Mouse (Mus musculus) liver, adult 2 months (tissue): ENCODE measurements around the gene Ifitm1.

Experiments used
- CTCF ChIP-seq: fragments of 200-500 bp; IDR thresholded peaks from 2 replicates; pipeline ENCODE4 v1.5.1; 2011; ENCODE audit warnings: low read depth, low read length, control low read depth
- POLR2A ChIP-seq: fragments of 200-500 bp; IDR thresholded peaks from 2 replicates; pipeline ENCODE4 v1.6.1; 2011; ENCODE audit warnings: low read length, control low read depth; ENCODE audit not compliant: insufficient read depth; ENCODE audit errors: extremely low read depth

- TF ChIP-seq POLR2A (no peak), CTCF (no peak)
These were observed 12.3 kb upstream of the Ifitm1 start for GRCm38 (mm10) chr7:140954733-140955071.
